Mouse (Mus musculus) kidney, postnatal 25 days (tissue): Measurements from ENCODE around the gene E130308A19Rik.

Experiments
- DNase-seq, 2 experiments: peaks; one replicate each; pipeline ENCODE4 v3.0.0; 2021; ENCODE audit warnings: mixed read lengths in 2 of 2

E130308A19Rik gene

GRCm38 (mm10) chr4:59686716-59687115 is 60.7 kb downstream of the E130308A19Rik start:
- DNase-seq = no peak

- DNase-seq = no peak
Measured at GRCm38 (mm10) chr4:59689055-59689454, 63.0 kb downstream of the E130308A19Rik start.

GRCm38 (mm10) chr4:59690145-59690544 is 64.1 kb downstream of the E130308A19Rik start:
- no peak for DNase-seq

GRCm38 (mm10) chr4:59696846-59697245 is 70.8 kb downstream of the E130308A19Rik start:
- no peak for DNase-seq

DNA sequence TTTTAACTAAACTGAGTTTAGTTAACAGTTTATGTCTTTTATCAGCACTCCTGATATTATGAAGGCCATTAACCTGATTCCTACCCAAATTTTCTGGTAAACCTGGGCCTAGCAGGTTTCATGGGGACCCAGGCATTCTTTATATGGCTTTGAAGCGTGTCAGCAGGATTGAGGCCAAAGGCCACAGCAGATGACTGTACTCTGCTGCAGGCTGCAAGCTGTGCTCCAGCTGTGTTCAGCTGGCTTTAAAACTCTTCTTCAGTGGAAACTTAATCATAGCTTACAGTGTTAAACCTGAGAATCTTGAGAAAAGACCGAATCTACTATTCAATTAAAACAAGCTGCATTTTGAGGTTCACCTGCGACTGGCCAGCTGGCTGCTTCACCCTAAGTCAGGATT is 71.9 kb downstream of the E130308A19Rik start:
- DNase-seq = no peak

DNA sequence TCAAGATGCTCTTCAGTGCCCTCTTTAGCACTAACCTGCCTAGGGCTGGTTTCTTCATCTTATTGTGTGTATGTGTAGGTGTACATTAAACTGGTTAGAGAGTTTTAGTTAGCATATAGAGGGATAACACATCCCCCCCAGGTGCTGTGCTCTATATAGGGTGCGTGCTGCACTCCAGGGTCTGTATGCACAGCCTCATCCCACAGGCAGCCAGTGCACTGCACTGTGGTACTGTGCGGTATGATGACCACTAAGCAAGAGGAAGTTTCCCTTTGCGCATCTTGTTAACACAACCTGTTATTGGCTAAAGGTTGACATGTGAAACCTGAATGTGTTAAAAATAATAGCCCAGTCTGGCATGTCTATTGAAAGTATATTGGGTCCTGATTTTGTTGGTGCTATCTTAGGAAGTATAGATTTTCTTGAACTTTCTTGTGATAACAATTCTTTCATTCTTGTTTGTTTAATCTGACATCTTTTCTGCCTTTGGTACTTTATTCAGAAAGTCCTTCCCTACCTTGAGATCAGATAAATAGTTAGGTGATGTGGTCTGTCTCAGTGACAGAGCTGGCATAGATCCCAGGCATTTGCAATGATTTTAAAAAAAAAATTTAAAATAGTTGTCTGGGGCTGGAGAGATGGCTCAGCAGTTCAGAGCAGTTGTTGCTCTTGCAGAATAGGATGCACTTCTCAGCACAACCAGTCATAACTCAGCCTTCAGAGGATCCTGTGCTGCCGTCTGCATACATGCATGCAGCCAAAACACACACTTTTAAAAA is 73.2 kb downstream of the E130308A19Rik start:
- no peak for DNase-seq

GRCm38 (mm10) chr4:59709321-59709720 is 83.3 kb downstream of the E130308A19Rik start:
- DNase-seq = peak; percentile 33 to 55

DNA sequence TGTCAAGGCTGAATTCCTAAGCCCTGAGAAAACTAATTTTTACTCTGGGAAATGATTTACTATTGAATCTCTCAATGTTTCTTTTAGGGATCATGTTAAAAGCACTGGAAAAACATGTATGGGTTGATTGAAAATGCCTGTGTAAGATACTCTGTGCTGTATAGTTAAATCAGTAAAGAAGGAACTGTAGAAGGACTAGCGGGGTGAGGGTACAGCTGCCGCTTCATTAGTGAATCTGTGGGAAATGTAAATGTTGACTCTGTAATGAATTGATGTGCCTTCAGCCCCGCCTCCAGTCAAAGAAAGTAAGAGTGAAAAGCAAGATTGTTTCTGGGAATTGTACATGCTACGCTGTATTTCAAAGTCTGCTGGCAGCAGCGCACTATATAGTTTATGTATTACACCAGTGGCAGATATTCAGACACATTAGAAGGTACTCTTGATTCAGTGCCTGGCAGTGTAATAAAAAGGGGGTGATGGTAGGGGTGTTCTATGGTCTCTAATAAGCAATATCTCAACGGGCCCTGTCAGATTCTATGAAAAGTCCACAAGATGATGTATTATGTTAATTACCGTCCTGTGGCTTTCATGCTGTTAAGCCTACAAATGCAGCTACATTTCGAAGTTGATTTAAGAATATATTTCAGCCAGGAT is 84.9 kb downstream of the E130308A19Rik start:
- DNase-seq = no peak

DNA sequence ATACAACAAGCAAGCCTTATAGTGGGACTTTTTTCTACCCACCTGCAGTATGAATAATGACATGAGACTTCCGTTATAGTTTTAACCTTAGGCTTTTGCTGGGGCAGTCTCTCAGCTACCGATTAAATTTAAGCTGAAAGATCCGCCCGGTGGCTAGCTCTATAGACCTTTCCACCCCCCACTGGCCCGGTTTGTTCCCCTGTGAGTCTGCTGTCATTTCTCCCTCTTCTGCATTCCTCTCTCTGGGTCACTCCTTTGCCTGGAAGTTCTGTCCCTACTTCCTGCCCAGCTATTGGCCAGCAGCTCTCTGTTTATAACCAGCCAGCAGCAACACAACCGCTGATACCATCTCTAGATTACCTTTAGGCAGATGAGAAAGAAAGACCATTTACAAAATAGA is 86.4 kb downstream of the E130308A19Rik start:
- peak in 1 of 2 experiments; percentile 13 for DNase-seq

DNA sequence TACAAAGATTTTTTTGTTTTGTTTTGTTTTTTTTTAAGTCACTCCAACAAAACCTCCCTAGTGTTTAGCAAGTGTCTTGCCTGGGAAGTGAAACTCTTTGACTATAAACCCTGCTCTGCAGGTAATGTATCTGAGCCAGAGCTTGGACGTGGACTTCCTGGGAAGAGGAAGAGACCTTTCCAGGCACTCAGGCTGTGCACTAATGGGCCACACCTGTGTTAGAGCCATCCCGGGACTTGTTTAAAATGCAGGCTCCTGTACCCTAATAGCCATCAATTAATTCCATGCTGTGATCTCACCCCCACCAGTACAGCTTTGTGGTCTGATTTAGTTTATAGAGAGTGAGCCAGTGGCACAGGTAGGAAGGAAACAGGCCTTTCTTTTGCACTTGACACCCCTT is 86.9 kb downstream of the E130308A19Rik start:
- DNase-seq = no peak

DNA sequence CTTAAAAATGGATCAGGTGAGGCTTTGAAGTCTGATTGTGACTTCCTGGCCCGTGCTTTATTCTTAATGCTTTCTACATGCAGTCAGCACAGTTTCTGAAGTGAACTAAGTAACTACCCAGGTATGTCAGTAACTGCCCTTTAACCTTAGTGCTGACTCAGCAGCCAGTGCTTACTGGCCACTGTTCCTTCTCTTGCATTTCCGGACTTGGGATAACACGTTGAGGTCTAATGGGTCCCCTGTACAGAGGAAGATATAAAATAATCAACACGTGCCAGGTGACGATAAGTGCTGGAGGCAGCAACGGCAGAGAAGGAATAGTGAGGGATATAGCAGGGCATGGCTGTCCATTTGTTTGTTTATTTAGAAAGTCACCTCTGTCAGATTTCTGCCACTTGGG is 88.5 kb downstream of the E130308A19Rik start:
- DNase-seq = peak; percentile 73 to 77

GRCm38 (mm10) chr4:59714926-59715325 is 88.9 kb downstream of the E130308A19Rik start:
- DNase-seq = no peak

- no peak for DNase-seq
Measured at GRCm38 (mm10) chr4:59715531-59715930, 89.5 kb downstream of the E130308A19Rik start.

DNA sequence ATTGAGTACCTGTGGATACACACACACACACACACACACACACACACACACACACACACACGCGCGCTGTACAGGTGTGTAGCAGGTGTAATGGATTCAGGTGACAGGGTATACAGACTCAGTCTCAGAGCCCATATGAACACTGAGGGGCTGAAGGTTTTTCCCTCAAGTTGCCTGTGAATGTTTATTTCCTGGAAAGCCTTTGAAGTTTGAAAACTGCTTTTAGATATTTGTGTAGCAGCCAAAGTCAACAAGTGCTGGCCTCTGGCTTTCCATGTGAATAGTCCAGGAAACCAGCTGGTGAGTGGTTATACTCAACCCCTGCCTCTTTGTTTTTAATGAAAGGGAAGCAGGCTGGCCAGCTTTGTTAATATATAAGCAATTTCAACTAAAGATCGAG is 91.3 kb downstream of the E130308A19Rik start:
- DNase-seq = peak; percentile 57 to 76

GRCm38 (mm10) chr4:59718542-59718941 is 92.5 kb downstream of the E130308A19Rik start:
- peak in 1 of 2 experiments; percentile 38 for DNase-seq

DNA sequence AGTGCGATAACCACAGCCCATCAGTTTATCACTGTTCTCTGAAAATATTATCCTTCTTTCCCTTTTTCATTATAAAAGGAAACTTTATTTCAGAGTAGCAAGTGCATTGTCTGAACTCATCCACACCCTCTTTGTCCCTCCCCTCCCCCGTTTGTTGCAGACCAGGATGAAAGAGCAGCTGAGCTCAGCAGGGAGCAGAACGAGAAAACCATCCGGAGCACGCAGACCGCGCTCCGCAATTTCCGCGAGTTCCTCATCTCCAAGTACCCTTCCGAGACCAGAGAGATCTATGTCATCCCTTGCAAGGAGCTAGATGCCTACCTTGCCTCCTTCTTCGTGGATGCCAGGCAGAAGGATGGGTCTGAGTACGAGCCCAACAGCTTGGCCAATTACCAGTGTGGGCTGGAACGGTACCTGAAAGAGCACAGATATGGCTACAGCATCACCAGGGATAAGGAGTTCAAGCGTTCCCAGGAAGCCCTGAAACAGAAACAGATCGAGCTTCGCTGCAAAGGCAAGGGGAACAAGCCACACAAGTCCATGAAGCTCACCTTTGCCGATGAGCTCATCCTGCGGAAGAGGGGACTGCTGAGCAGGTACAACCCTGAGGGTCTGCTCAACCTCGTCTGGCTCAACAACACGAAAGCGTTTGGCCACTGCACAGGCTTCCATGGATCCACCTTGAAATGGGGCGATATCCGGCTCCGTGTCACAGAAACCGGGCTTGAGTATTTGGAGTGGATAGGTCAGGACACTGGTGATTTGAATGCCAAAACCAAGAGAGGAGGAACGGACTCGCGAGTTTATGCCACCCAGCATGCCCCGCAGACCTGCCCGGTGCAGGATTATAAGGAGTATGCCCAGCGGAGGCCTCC is 93.7 kb downstream of the E130308A19Rik start:
- no peak for DNase-seq

DNA sequence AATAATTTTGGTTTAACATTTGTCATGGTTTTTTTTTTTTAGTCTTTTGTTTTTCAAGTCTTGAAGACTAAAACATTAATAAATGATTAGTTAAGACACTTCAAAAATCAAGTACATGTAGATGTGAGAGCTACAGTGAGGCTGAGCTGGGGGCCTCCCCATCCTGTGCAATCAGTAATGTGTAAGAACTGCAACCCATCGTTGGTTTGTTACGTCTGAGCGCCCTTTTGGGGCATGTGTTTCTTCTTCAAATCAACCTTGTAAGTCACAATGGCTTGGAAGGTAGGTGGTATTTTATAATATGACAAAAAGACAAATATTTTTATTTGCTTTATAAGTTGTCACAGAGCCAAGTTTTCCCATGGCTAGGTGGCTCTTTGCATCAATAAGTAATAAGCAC is 95.8 kb downstream of the E130308A19Rik start:
- no peak for DNase-seq

- DNase-seq = no peak
Measured at GRCm38 (mm10) chr4:59725579-59725978, 99.6 kb downstream of the E130308A19Rik start.

DNA sequence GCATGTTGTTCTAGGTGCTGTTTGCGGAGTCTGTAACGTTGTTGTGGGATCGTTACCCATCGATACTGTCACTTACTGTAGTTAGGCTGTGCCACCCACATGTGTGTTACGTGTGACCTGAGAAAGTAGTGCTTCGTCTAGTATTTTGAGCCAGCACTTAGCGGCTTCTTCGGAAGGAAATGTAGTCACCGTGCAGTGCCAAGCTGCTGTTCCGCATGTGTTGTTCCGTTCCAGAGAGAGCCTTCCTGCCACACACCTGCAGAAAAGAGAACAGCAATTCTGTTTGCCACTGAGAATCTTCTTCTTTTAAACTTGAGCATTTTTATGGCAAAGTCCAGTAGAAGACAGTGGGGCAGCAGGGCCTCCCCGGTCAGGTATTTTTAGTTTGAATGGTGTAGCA is 100.5 kb downstream of the E130308A19Rik start:
- no peak for DNase-seq

DNA sequence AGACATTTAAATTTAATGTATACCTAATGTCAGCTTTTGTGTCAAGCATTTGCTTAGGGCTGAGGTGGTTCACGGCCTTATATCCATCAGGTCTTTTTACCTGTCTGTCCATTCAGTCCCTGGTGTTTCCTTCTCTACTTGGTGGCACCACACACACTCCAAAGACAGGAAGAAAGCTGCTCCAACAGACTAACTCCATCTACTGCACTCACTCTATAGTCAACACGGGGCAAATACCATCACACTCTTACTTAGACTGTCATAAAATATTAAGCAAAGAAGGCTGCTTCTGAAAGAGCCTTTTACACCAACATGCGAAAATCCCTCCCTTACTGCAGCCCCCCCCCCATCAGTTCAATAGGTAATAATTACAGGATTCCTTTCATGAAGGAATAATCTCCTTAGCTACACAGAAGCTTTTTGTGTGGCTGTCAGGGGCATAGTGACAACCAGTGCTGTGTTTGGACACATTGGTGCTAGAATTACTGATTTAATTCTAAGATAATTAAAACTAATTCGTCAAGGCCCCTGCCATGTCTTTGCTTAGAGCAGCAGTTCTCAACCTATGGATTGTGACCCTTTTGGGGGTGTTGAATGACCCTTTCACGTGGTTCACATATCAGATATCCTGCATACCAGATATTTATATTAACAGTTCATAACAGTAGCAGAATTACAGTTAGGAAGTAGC is 101.3 kb downstream of the E130308A19Rik start:
- no peak for DNase-seq

GRCm38 (mm10) chr4:59727878-59728261 is 101.9 kb downstream of the E130308A19Rik start:
- no peak for DNase-seq

- DNase-seq = no peak
Measured at GRCm38 (mm10) chr4:59728839-59729238, 102.8 kb downstream of the E130308A19Rik start.

GRCm38 (mm10) chr4:59731544-59731943 is 105.5 kb downstream of the E130308A19Rik start:
- no peak for DNase-seq
